Mouse (Mus musculus): ENCODE results near the gene Hoxb2.

Gene Hoxb2

DNA sequence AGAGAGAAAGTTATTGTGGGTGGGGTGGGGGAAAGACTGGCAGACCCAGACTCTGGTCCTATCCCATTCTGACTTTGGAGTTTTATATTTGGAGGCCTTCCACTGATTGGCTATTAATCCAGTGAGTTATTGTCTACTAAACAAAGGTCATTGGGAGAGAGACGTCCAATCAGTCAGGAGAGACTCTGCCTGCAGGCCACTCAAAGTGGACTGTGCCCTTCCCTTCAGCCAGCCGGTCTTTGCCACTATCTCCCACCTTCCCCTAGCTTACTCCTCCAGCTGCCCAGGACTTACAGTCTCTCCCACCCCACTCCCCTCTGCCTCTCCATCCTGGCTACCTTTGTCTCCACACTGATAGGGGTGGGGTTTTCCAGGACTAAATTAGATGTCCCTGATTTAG lies 13.7 kb upstream of the Hoxb2 start:
- DNase-seq (ENCODE audit: low read depth) = no peak

DNA sequence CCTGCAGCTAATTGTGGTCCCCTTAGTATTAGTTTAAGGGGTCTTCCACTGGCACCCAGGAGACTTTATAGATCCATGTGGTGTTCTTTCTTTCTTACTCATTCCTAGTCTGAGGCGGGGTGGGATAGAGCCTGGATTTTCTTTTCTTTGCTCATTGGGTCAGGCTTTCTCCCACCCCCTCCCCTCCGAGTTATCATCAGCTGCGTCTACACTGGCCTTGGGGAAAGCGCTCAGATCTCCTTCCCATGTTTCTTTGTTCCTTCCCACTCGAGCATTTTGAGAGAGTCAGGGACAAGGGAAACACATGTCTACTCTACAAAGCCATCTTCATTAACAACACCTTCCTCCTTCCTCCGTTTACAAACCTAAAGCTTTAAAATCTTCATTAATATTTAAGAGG lies 13.3 kb upstream of the Hoxb2 start:
- no peak for DNase-seq (ENCODE audit: low read depth)

DNA sequence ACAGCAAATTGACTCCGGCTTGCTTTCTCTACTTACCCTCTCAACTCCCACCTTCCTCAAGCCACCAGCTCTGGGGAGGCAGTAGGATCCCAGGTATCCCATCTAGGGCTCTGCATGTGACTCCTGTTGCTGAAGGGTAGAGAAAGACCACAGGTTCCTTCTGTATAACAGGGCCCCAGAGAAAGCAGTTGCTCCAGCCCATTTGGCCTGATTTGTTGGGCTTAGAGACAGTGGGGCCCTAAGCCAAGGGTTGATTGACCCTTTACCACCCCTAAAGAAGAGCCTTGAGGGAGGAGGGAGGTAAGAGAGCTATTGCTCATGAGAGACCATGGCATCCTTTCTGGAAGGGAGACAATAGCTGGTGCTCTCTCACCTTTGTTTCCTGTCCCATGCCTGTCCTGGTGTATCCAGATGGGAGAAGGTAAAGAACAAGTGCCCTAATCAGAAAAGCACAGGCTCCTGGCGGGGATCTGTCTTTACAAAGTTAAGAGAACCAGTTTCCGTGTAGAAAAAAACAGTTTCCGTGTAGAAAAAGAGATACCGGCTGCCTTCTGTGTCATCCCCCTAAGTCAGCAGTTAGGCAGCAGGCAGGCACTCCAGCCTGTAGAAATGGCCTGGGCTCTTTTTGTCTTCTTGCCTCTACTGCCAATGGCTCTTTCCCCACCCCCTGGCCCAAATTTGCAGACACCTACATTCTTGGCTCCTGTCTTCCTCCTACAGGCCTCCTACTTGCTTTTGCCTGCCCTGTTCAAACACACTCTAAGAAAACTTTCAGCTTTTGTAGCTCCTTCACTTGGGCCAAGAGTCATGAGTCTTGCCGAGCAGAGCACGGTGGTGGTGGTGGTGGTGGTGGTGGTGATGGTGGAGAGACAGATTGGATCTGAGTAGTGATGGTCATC lies 11.1 kb upstream of the Hoxb2 start:
- no peak for DNase-seq (ENCODE audit: low read depth)

DNA sequence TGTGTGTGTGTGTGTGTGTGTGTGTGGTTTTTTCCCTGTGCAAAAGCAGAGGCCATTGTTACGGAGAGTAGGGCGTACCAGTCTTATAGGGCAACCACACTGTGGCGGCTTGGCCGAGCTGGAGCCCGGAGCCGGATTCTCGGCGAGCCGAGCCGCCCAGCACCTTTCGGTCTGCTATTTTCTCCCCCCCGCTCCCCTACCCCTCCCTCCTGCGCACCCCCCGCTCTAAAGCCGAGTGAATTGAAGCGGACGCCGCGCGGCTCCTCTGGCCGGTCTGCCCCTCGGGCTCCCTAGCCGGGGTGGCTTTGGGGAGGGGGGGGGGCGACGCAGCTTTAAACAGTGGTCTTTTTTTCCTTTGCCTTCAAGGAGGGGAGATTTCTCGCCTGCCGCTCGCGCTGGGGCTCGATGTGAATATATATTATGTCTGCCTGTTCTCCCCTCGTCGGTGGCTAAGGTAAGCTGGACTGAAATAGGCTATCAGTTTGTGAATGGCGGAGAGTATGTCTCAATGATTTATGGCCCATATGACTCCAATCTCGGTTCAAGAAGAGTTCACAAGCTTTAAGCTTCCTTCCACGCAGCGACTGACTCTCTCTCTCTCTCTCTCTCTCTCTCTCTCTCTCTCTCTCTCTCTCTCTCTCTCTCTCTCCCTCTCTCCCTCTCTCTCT lies 9.5 kb upstream of the Hoxb2 start:
- DNase-seq (ENCODE audit: low read depth) = no peak

DNA sequence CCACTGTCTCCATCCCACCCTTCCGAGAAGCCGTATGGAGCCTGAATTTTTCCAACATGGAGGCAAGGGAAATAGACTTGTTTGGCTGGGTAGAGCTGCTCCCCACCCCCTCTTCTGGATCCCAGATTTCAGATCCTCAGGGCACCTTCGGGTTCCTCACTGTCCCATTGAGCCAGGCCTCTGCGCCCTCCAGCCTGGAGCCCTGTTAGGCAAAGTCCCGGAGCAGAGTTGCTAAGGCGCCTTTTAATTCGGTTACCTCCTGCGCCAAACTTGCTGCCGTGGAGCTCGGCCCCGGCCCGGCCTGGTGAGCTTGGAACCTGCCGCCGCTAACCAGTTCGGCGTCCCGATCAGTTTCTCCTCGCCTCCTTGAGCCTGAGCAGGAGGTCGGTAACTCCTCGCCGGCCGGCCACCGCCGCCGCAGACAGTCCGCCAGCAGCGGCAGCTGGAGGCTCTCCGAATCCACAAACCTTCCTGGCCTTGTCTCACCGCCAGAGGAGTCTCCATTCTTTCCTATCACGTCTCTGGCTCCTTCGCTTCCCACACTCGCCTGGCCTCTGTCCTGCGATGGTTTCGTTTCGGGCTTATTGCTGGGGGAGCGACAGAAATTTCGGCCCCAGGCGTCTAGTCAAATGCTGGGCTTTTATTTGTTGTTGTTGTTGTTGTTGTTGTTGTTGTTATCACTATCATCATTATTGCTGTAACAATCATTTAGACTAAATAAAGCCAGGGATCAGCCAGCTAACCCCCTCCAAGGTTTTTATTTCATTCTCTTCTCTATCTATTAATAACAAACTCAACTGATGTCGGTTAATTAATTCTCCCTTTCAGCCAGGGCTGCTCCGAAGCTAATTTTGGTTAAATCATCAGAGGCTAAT lies 8.4 kb upstream of the Hoxb2 start:
- no peak for DNase-seq (ENCODE audit: low read depth)

DNA sequence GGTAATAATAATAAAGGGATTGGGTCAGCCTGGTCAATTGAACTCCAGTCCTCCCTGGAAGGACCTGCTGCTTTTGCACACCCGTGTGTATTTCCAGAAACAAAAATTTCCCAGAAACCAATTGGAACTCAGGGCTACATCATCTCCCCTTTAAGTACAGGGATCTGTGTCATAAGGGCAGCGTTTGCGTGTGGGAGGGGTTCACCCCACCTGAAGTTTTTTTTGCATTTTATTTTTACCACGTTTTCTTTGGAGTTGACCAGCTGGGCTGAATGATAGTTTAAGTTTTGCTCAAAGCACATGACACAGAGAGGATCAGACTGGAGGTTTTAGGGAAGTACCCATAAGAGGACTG lies 7.8 kb upstream of the Hoxb2 start:
- no peak for DNase-seq (ENCODE audit: low read depth)

DNA sequence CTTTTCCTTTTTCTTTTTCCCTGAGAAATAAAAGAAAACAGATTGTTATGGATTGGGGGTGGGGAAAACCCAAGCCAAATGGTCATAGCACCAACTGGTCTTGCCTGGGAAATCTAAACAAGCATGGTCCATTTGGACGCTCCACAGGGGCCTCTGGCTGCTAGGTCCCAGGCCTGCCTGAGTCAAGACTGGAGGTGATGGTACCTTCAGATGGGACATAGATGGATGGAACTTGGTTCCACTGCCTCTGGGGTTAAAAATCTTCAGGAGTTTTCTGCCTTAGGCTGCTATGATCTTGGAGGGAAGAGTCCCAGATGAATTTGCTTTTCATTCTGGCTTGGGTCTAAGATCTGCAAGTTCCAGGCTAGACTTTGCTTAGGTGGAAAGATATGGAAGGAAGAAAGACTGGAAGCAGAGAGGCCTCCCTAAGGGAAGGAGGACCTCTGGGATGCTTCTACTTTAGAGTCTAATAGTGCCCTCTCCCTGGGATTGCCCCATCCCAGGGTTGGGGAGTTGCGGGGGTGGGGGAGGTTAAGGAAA lies 7.0 kb upstream of the Hoxb2 start:
- DNase-seq (ENCODE audit: low read depth) = no peak

DNA sequence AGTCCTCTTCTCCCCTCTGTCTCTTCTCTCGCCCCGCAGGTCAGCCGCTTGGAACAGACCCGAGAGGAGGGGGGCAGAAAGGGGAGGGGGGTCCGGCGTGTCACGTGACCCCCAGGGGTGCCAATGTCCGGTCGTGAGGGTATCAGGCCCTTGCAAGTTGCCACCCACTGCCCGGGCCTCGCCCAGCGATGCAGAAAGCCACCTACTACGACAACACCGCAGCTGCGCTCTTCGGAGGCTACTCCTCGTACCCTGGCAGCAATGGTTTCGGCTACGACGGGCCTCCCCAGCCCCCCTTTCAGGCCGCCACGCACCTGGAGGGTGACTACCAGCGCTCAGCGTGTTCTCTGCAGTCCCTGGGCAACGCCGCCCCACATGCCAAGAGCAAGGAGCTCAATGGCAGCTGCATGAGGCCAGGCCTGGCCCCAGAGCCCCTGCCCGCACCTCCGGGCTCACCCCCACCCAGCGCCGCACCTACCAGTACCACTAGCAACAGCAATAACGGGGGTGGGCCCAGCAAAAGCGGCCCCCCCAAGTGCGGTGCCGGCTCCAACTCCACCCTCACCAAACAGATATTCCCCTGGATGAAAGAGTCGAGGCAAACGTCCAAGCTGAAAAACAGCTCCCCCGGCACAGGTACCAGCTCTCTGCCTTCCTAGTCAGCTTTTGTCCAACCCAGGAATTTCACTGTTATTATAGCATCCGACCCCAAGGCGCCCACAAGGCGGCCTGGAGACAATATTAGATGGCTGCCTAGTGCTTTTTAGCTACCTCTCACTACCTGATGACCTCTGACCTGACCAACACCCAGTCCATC lies 6.1 kb upstream of the Hoxb2 start:
- DNase-seq (ENCODE audit: low read depth) = no peak

DNA sequence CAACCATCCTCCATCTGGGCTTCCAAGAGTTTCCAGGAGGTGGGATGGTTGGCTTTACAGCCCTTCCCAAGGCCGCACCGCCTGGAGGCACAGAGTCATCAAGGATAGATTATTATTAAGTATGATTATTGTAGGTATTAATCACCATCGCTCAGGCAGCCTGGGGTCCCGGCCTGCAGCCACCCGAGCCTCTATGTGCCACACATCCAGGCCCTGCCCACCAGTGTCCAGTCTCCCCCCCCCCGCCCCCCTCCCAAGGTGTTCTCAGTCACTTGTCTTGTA lies 5.5 kb upstream of the Hoxb2 start:
- DNase-seq (ENCODE audit: low read depth) = no peak

DNA sequence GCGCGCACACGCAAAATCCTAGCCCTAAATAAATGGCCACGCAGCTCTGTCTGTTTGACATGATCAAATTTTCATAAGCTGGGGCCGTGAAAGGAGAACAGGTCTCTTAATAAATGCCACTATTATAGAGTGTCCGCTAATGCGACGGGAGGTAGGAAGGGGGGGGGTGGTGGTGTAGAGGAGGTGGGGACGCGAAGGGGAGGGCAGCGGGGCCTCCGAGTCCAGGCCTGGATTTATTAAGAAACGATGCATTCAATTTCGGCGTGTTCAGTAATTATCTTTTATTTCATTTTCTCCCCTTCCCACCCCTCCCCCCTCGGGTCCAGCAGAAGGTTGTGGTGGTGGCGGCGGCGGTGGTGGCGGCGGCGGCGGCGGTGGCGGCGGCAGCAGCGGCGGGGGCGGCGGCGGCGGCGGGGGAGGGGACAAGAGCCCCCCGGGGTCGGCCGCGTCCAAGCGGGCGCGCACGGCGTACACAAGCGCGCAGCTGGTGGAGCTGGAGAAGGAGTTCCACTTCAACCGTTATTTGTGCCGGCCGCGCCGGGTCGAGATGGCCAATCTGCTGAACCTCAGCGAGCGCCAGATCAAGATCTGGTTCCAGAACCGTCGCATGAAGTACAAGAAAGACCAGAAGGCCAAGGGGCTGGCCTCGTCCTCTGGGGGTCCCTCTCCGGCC lies 5.0 kb upstream of the Hoxb2 start:
- no peak for DNase-seq (ENCODE audit: low read depth)

DNA sequence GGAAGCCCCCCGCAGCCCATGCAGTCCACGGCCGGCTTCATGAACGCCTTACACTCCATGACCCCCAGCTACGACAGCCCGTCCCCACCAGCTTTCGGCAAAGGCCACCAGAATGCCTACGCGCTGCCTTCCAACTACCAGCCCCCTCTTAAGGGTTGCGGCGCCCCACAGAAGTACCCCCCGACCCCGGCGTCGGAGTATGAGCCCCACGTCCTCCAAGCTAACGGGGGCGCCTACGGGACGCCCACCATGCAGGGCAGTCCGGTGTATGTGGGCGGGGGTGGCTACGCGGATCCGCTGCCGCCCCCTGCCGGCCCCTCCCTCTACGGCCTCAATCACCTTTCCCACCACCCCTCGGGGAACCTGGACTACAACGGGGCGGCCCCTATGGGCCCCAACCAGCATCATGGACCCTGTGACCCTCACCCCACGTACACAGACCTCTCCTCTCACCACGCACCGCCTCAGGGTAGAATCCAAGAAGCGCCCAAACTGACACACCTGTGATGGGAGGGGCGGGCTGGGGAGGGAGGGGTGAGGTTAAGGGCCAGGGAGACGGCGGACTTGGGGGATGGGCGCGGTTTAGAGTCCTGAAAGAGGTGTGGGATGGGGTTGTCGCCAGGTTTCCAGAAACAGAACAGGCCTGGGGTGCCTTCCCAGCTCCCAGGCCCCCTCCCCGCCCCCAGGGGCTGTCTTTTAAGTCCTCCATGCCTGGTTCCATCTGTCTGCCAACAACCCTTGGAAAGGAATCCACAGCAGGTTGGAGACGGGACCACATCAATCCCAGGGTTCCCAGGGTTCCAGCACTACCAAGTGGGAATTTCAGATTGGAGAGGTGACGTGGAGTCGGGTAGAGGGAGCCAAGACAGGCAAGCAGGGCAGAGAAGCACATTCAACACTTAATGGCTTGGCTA lies 4.2 kb upstream of the Hoxb2 start:
- DNase-seq (ENCODE audit: low read depth) = no peak

DNA sequence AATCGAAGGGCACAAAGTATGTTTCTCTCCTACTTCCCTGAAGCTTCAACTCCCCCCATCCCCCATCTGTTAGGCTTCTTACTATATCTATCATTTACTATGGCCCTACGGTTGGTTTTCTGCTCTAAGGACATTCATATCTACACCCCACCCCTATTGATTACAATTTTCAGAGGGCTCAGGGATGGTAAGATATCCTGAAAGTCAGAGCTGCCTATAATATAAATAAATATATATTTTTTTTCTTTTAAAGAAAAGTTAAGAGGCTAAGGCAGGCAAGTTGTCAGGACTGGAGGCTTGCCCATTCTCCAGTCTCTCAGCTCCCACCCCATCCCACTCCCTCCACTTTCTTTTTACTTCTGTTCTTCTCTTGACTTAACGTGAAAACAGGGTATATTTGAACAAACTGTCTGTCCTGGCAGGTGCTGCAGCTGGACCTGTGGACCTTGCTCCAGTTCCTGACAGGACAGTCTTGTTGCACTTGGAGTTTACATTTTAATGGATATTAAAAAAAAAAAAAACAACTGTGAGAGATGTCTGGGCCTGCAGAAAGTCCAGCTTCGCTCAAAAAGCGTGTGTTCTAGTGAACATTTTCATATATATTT lies 3.3 kb upstream of the Hoxb2 start:
- no peak for DNase-seq (ENCODE audit: low read depth)

DNA sequence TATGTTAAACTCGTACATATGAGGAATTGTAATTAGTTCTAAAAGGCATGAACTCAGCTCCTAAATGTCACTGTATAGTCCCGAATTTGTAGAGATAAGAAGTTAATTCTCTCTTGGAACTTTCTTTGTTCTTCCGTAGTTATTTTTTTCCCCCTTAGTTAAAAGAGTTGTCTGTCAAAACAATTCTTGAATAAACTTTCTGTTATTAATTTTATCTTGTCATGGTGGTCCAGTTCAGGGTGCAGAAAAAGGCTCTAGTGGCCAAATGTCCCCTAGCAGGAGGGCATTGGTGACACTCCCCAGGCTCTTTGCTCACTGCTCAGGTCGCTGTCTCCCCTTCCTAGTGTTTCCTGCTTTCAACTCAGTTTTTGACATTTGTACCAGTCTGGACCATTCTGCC lies 2.6 kb upstream of the Hoxb2 start:
- DNase-seq (ENCODE audit: low read depth) = no peak

DNA sequence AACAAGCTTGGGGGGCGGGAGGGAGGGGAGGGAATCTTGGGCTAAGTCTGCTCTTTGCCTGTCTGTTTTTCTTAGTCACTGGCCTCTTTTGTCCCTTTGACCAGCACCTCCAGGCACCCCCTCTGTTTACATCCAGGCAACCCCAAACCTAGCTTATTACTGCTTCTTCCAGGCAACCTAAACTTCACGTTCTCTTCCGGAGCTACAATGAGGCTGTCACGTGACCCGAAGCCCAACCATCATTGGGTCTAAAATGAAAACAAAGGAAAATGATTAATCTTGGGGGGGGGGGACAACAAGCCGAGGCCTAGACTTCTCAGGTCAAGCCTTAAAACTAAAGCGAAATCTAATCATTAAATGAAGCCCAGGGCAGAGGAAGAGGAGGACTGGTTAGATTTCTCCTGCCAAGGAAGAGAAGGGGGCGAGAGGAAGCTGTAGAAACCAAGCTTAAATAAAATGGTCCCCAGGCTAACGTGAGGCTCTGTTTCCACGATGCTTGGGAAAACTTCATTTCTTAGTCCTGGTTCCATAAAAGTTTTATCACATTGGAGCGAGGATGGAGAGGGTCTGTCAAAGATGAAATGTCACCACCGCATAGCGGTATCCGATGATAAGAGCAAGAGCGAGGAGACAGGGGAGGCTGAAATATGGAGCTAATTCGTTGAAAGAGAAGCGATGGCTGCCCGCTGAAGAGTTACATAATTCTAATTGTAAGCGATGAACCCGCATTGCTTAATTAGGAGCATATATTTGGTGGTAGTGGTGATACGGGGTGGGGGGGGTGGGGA lies 2.0 kb upstream of the Hoxb2 start:
- DNase-seq (ENCODE audit: low read depth) = no peak

DNA sequence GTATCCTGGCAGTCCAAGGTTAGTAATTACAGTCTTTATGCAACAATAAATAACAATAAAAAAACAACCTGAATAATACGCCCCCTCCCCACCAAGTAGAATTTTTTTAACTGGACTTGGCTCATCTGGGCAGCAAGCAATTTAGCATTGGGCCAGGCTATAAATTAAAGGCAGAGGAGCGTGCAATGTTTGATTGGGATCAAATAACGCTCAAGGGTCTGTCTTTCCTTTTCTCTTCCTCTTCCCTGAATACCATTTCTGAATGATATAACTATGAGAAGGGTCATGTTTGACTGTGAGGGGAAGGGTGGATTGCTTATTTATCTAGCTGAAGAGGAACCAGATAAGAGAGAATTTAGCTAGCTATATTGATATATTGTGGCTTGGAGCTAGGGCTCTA lies 1.3 kb upstream of the Hoxb2 start:
- DNase-seq (ENCODE audit: low read depth) = no peak

DNA sequence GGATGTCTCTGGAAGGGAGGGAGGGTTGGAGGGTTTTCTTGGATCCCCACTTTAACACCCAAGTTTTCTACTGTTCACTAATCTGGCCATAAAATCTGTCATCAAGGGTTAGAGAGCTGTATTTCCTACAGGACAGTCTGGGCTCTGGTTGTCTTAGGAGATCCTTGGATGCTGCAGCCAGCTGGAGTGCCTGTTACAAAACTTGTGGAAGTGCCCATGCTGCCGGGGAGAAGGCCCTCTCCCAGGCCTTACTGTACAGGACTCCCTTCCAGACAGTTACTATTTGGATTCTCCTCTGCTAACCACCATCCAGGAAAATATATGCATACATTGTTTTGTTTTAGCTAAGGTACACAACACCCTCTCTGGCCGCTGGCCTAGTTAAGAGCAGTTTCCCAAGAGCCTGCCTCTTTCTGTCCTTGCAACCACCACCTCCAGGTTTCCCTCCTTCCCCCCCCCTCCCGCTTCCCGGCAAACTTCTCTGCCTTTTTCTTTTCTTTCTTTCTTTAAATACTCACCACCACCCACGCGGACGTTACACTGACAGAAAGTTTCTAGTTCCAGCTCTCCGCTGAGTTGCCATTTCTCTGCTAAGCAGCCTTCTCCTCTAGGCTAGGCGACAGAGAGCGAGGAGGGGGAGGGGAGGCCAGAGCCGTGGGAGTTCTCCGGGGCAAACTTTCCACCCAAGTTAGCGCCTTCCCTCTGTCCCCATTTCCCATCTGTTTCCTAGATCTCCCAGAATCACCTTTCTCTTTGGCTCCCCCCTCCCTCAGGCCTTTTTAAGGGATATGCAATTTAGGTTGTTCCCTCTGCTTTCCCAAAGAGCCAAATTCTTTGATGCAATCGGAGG lies 609 bp upstream of the Hoxb2 start:
- DNase-seq (ENCODE audit: low read depth) = no peak

DNA sequence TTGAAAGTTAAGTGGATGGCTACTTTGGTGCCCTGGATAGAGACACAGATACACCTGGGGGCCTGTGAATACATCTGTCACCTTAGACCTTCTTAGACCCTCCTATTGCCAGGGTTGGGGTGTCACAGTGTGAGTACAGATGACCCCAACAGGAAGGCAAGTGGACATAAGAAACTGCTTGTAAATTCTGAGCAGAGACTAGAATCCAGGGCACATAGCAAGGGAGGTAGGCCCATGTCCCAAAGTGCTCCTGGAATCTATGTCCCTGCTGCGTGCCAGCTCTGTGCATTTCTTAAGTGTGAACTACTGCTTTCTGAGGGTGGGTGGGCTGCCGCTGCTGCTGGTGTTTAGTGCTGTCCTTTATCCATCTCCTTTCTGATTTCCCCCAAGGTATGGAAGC lies 466 bp downstream of the Hoxb2 start:
- DNase-seq (ENCODE audit: low read depth) = no peak

DNA sequence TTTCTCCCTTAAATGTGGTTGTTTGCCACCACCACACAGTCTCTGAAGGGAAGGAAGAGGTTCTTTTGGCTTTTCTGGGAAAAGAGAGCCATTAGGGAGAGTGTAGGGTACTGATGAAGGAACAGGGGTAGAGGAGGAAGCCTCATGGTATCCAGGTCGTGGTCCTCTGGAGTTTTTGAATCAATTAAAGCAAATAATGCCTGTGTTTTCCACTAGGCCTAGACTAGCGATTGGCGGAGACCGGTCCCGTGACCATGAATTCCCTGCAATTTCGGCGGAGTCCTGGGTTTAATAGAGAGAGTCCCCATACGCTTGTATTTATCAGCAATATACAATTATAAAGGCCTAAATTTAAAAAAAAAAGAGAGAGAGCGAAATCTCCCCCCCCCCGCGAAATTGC lies 987 bp downstream of the Hoxb2 start:
- no peak for DNase-seq (ENCODE audit: low read depth)
